Comparison of ENCODE assay signal across 1 mouse cellular context in the genomic region with DNA sequence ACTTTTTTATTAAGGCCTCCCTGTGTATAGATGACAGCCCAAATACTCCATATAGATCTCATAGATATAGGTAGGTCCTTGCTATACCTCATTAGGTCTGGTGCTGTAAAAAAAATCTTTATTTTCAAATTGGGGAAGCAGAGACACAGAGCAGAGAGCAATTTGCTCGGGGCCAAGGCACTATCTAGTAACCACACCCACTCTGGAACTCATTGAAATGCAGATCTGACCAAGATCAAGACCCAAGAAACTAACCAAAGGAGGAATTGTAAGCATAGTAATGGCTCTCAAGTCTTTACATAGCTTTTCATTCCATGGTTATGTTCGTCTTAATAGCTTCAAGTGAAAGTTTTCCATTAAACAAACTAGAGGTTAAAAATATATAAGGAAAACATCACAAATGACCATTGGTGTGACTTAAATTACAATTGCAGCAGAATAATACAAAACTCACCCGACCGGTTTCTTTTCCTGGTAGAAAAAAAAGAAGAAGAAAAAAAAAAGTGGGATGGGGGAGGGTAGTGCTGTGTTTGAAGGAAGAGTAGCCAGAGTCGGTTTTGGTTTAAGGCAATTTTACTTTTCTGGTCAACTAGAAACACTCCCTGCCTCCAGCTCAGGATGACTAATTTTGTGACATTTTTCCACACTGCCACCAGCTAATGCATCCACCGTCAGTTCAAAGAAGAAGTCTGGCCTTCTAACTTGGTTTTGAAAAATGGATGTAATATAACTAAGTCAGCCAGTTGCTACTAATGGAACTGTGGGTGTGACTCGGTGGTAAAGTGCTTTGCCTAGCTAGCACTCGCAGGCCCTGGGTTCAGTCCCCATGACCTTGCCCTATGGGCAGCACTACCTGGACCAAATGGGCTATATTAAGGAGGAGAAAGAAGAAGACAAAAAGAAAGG.
TF ChIP-seq lines count a peak whose summit lies in the region.

No protein-coding gene starts in this region.

TF ChIP-seq in MEL, 35 proteins besides CTCF, POLR2A, EP300 and RAD21 (continued from another document):
- no peak for TF ChIP-seq ELF1 (IDR thresholded peaks at IDR 0.05; ENCODE audit: low read depth, low read length)
- TF ChIP-seq SMC3 (IDR thresholded peaks at IDR 0.05; ENCODE audit: low read depth, low read length) = peak; percentile 6; the same call in 1 of the 2 replicates
- TF ChIP-seq ETS1 (IDR thresholded peaks at IDR 0.05; ENCODE audit: low read depth, low read length) = no peak
- peak; percentile 84 for TF ChIP-seq ZNF384 (IDR thresholded peaks at IDR 0.05; ENCODE audit: low read depth, low read length)
- TF ChIP-seq USF1 (IDR thresholded peaks at IDR 0.05; ENCODE audit: low read depth, low read length) = no peak
- no peak for TF ChIP-seq JUND (IDR thresholded peaks at IDR 0.05; ENCODE audit: low read depth, low read length)
- peak; percentile 87 for TF ChIP-seq MAFK (IDR thresholded peaks at IDR 0.05; ENCODE audit: borderline replicate concordance, low read depth, low read length)
- TF ChIP-seq MEF2A (IDR thresholded peaks at IDR 0.05; ENCODE audit: extremely low read depth, insufficient replicate concordance, low read depth, low read length, poor library complexity, severe bottlenecking) = no peak
- no peak for TF ChIP-seq SIN3A (IDR thresholded peaks at IDR 0.05; ENCODE audit: low read length)
- peak; percentile 98 for TF ChIP-seq TBP (IDR thresholded peaks at IDR 0.05; ENCODE audit: low read depth, low read length)
- TF ChIP-seq MAX (IDR thresholded peaks at IDR 0.05; ENCODE audit: low read length) = no peak
- no peak for TF ChIP-seq TCF12 (IDR thresholded peaks at IDR 0.05; ENCODE audit: low read depth, low read length)
